Mouse (Mus musculus): Measurements from ENCODE around the gene Ctrb1.

Gene Ctrb1

DNA sequence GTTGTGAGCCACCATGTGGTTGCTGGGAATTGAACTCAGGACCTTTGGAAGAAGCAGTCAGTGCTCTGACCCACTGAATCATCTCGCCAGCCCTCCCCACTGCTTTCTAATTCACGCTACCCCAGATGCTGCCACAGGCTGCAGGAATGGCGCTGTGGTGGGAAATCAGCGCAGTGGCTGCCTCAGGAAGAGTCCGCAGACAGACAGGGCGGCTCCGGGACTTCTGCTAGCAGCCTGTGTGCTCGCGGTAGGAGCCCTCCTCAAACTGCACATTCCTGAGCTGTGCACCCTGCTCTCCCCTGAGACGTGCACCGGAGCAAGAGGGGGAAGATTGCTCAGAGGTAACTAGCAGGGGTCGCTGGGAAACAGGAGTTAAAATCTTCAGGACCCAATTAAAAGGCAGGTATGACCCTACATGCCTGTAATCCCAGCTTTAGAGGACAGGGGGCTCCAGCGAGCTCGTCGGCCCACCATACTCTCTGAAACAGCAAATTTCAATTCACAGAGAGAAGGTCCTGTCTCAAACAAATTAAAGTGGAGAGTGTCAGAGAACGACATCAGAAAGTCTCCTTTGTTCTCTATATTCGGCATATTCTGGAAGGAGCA is 10.3 kb downstream of the Ctrb1 start:
- no peak for DNase-seq (ENCODE audit: low spot score)

DNA sequence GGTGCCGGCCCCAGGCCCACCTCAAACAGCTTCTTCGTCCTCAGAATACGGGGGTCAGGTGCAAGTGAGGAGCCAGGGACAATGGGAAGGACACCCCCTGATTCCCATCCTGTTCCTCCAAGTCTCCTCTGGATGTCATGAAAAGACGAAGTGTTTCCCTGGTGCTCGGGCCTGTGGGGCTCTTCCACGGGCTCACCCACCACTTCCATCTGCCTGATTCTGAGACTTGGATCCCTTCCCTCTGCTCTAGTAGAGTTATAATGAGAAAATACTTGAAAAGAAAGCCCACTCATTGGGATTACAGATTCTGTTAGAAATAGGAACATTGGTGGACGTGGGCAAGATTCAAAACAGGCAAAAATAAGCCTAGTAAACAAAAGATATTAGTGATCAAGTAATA is 12.0 kb downstream of the Ctrb1 start:
- no peak for DNase-seq (ENCODE audit: low spot score)

DNA sequence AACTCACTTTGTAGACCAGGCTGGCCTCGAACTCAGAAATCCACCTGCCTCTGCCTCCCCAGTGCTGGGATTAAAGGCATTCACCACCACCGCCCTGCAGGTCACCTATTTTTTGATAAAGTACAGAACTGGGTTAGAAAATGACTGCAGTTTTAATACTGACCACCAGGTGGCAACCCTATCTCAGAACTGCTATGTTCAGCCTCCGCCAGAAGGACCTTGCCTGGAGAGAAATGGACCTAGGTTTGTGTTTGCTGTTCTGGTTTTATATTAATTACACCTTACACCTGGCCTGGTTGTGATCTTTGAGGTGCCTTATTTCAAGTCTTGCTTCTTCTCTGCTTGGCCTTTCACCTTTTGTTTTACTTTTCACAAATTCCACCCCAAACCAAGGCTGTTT is 12.7 kb downstream of the Ctrb1 start:
- peak; percentile 60 for DNase-seq (ENCODE audit: low spot score)

DNA sequence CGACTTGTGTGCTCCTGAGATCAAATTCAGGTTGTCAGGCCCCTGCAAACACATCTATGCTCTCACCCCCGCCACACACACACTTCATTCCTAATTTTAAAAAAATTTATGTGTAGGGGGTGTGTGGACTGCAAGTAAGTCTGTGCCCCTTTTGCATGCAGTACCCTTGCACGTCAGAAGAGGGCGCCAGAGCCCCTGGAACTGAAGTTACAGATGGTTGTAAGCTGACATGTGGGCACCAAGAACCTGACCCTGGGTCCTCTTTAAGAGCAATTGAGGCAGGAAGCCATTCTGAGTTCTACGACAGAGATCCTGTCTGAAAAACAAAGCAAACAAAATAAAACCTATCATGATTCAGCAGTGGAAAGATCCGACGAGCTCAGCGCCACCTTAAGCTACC is 14.6 kb downstream of the Ctrb1 start:
- peak; percentile 14 for DNase-seq (ENCODE audit: low spot score)

DNA sequence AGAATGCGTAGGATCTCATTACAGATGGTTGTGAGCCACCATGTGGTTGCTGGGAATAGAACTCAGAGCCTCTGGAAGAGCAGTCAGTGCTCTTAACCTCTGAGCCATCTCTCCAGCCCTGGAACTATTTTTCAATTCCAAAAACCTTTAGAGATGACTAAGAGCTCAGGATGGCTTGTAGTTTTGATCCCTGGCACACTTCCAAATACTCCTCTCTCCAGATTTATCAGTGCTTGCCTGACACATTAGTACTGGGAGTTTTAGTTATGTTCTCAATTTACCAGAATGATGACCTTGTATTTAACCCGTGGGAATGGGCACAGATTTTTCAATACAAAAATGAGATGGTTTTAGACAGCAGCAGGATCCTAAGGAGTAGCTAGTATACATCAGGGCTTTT is 24.1 kb downstream of the Ctrb1 start:
- DNase-seq (ENCODE audit: low spot score): no peak

DNA sequence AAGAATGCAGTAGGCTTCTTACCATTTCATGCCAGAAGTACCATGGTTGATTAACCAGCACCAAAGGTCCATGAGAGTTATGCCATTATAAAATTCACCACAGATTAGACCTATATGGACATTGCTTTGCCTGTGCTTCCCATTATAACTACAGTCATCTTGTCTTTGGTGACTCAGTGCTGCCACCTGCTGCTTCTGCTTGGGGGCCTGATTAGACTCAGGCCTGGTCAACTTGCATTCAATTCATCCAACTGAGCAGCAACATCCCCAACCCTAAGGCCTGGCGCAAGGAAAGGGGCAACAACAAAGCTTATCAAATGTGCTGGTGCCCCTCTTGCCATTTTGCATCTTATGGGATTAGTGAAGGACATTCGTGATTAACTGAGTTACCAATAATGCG is 28.3 kb downstream of the Ctrb1 start:
- DNase-seq (ENCODE audit: low spot score): peak; percentile 38

DNA sequence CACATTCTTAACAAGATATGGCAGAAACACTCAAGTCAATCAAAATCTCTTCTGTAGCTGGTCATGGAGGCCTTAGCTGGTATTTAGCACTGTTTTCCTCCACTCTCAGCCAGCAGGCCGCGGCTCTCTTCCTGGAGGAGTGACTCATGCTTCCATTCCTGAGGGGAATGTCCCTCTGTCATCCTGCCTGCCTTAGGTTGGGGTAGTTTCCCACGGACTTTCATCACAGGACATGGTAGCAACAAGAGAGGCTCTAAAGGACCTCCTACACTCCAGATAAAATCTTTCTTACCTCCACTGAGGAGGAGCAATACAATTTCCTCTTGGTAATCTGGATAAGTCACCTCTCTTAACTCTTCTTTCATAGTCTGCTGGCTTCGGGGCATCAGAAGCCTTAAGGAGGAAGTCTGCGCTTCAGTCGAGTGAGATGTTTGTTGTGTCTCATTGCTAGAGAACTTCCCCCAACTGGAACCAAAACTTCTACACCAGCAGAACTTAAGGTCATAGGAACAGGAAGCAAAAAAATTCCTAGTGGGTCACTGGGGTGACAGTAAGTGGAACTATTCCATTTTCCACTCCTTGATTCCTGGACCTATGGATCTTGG is 31.9 kb downstream of the Ctrb1 start:
- DNase-seq (ENCODE audit: low spot score): no peak

DNA sequence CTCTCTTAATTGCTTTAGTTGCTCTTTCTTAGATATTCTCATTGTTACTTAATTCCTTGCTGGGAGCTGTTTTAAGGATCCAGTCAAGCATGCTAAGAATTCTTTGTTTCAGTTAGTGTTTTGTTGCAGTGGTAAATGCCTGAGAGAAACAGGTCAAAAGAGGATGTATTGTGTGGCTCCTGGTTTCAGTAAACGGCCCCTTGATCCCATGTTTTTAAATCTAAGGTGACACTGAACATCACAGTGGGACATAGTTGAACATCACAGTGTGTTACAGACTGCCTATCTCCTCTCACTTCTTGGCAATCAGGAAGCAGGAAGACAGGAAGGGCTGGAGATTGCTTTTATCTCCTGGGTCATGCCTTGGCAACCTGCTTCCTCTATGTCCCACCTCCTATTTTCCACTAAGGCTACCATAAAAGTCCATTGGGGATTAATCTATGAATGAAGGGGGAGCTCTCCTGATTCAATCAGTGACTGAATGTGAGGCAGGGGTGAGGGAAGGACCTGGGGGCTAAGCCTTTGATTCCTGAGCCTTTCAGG is 33.4 kb downstream of the Ctrb1 start:
- no peak for DNase-seq (ENCODE audit: low spot score)

DNA sequence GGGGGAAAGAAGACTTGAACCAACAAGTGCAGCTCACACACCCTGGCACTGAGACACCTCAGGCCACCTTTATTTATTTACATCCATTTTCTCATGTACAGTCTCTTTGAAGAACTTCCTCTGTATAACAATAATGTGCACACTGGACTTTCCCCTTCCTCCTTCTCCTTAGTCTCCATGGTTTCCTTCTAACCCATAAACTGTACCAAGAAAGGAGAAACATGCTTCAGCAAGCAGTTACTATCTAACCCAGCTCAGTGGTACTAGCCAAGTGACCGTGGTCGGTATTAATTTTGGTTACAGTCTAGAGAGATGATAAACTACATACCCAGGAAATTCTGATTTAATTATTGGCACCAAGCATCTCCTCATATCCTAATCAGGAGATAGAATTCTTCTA is 37.3 kb downstream of the Ctrb1 start:
- no peak for DNase-seq (ENCODE audit: low spot score)

DNA sequence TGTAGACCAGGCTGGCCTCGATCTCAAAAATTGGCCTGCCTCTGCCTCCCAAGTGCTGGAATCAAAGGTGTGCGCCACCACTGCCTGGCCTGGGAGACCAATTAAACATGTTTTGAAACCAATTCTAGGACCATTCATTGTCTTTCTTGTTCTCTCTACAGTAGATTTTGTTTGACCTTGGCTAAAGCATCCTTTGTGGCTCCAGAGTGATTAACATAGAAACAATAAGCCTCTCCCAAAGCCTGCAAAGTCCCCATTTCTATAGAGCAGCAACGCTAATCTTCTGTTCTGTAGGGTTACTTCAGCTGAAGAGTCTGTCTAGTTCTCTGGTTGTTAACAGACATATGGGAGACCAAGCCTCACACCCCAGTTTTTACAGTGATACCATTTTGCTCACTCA is 40.2 kb downstream of the Ctrb1 start:
- DNase-seq (ENCODE audit: low spot score): no peak

DNA sequence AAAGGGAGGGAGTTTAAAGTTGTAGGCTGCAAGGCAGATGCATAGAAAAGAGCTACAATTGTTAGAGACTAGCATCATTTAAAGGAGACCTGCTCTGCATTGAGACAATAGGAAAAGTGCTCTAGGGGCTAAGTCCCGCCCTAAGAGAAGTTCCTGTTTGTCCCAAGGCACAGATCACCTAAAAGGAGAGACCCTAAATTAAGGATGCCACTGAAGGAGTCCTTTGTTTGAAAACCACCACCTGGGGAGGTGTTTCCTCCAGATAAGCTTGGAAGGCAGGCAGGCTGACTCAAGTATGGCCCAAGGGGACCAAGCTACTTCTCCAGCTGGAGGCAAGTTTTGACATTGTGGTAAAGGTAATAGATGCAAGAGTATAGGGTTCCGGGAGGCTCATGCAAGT is 42.0 kb downstream of the Ctrb1 start:
- no peak for DNase-seq (ENCODE audit: low spot score)

DNA sequence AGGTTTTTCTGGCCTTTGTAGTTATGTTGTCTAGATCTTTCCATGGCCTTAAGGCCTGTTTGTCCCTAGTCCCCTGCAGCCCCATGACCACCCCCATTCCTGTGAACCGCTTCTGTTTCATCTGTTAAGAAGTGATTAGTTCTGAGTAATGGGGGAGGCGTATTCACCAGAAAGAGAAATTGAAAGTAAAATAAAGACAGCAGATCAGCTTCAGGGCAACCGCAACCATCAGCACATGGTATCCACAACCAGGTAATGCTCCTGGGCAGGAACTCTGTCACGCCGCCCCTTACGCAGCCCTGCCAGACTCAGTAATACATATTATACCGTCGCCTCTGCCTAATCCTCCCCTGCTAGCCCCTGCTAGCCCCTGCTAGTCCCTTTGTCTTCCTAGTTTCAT is 45.1 kb downstream of the Ctrb1 start:
- DNase-seq (ENCODE audit: low spot score): no peak

DNA sequence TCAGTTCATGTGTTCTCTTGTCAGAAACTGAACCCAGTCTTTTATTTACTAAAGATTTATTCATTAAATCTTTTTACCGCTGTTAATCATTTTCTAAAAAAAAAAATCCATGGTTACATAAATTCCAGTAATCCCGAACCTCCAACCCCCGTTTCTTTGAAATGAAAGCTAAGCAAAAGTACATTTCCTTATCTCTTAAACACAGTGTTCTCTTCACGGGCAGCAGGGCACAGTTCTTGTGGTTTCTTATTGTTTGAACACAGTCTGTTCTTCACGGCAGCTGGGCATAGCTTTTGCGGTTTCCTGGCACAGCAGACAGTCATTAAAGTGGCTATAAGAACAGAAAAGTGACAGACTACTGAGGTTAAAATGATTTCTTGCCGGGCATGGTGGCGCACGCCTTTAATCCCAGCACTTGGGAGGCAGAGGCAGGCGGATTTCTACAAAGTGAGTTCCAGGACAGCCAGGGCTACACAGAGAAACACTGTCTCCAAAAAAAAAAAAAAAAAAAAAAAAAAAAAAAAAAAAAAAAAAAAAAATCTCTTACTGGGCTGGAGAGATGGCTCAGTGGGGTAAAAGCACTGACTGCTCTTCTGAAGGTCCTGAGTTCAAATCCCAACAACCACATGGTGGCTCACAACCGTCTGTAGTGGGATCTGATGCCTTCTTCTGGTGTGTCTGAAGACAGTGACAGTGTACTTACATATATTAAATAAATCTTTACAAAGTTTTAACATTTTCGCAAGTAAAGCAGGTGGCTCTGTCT is 46.3 kb downstream of the Ctrb1 start:
- DNase-seq (ENCODE audit: low spot score): peak; percentile 74

DNA sequence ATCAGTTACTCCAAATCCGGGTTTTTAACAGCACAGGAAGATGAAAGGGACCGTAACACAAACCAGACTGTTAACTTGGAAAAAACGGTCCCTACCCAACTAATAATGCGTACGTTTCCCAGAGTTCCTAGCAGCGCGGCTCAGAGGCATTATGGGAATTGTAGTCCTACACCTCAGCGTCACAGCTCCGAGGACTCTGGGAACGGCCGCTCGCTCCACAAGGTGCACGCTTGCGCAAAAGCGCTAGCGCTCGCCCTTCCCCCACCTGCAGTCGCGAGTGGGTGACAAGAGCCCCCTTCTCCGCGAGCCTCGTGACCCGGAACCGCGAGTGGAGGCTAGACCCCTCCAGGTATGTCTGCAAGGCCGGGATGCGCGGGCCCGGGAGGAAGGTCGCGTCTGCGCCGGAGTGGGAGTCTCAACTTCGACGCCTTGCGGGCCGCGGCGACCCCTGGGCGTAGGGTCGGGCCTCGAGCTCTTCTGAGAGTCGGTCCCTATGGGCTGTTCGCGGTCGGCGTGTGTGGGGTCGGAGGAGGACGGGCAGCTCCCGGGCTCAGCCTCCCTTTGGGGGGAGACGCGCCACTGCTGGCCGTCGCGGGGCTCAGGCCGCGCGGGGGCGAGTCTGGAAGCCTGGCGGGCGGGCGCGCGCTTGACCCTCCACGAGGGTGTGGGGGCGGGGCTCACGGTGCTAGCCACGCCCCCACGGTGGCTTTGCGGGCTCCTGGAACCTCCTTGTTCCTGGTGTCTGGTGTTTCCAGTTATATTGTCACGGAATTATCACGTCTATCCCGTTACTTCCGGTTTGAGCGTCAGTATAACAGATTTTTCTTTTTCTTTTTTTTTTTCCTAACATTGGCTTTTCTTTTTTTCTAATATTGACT is 47.3 kb downstream of the Ctrb1 start, which contains the start of gene Zfp1:
Zfp1 (plus strand) TSS at position 138 of the 878 bp plus-strand sequence.
- DNase-seq (ENCODE audit: low spot score): peak; percentile 86

DNA sequence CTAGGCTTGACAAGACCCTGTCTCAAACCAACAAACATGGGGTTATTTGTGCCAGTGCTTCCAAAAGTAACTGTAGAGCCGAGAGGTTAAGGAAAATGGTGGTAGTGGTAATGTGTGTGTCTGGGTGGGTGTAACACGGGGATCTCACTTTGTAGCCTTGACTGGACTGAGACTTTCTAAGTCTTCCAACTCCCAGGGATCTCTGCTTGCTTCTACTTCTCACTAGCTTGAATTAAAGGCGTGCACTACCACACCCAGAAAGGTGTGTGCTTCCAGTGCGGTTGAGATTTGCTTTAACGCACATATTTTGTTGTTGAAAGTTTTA is 47.9 kb downstream of the Ctrb1 start:
- no peak for DNase-seq (ENCODE audit: low spot score)

DNA sequence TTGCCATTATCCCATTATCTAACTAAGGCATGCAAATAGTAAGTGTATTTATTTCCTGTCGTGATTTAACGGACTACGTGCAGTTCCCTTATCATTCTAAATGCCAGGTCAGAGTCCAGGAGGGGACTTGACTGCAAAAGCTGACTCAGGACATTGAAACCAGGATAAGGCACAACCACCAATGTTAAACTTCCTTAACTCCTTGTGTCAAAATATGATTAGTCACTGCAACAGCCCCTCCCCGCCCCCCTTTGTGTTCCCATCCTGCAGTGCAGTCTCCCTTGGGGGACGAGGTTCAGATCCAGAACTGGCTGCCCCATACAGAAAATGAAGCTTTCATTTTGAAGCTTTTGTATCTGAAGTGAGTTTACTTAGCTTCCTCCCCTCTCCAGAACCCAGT is 48.3 kb downstream of the Ctrb1 start:
- DNase-seq (ENCODE audit: low spot score): no peak

DNA sequence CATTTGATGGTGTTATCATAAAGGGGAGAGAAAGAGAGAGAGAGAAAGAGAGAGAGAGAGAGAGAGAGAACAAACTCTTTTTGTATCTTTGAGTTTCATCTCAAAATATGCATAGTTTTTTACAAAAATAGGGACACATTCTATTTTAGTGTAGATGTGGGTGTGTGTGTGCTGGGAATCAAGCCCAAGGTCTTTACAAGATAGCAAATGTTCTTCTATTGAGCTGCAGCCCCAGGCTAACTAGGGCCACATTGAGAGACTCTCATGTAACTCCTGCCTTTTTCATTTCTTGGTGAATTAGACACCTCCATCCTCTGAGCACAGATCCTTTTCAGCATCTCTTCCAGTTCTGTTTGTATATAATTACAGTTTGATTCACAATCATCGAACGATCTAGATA is 49.7 kb downstream of the Ctrb1 start:
- DNase-seq (ENCODE audit: low spot score): no peak

DNA sequence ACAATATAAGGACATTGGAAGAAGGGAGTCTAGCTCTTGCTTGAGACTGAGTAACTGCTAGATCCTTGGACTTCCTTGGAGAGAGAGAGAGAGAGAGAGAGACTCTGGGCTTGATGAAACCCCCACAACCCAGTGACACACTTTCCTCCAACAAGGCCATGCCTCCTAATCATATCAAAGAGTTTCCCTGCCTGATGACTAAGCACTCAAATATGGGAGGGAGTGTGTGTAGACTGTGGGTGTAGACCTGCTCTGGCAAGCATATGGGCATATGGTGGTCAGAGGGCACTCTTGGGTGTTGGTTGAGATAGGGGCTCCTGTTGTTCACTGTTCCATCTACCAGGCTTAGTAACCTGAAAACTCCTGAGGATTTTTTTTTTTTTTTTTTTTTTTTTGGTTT is 52.7 kb downstream of the Ctrb1 start:
- DNase-seq (ENCODE audit: low spot score): no peak

All from c-Kit-positive CD71-positive TER-119-positive erythroid progenitor cells, embryonic 14.5 days (primary cell).